Mouse (Mus musculus) bone marrow macrophage, adult 2 months (primary cell): ENCODE measurements around the gene Tmem269. TPM values are rescaled to one million over a fixed set of nuclear protein-coding genes. Genes with fewer than 3 reads are reported as not detected.

Experiments
- H3K27ac ChIP-seq: 2 replicates; pipeline ENCODE4 v1.5.1; 2012; ENCODE audit warnings: low read depth, low read length; ENCODE audit not compliant: insufficient read depth
- H3K4me1 ChIP-seq: 2 replicates; pipeline ENCODE4 v1.6.1; 2012; ENCODE audit warnings: low read length; ENCODE audit not compliant: control insufficient read depth, insufficient read depth
- H3K4me3 ChIP-seq: 2 replicates; pipeline ENCODE4 v1.5.1; 2012; ENCODE audit warnings: mild to moderate bottlenecking, low read length, moderate library complexity; ENCODE audit not compliant: insufficient read depth
- CTCF ChIP-seq: IDR thresholded peaks from 2 replicates; pipeline ENCODE4 v1.5.1; 2012; ENCODE audit warnings: low read depth, mild to moderate bottlenecking, low read length, moderate library complexity
- POLR2A ChIP-seq: IDR thresholded peaks from 2 replicates; pipeline ENCODE4 v1.6.1; 2012; ENCODE audit warnings: mild to moderate bottlenecking, low read depth, low read length, borderline replicate concordance
- polyA plus RNA-seq: library from polyadenylated mRNA; stranded (reverse); fragments of >200 nt; gene quantifications from 2 replicates; pipeline ENCODE4 v1.2.4, GENCODE M21; 2012; ENCODE audit not compliant: missing spikeins, insufficient read depth, insufficient read length

Gene Tmem269
- polyA plus RNA-seq, 1 experiment = not detected

- no peak overlapping the region for H3K27ac ChIP-seq
- H3K4me3 ChIP-seq = no peak overlapping the region
- no peaks in the 10 kb centered on the region for H3K4me1 ChIP-seq
- TF ChIP-seq POLR2A (no peak), CTCF (no peak)
These were observed 34.2 kb upstream of the Tmem269 start for GRCm38 (mm10) chr4:119252025-119252808.

GRCm38 (mm10) chr4:119248407-119248965 lies 30.5 kb upstream of the Tmem269 start:
- no peak overlapping the region for H3K4me3 ChIP-seq
- H3K4me1 ChIP-seq = no peaks in the 10 kb centered on the region
- no peak for TF ChIP-seq CTCF
- TF ChIP-seq POLR2A = no peak
- no peak overlapping the region for H3K27ac ChIP-seq

GRCm38 (mm10) chr4:119247462-119248235 lies 29.6 kb upstream of the Tmem269 start:
- no peak overlapping the region for H3K4me3 ChIP-seq

GRCm38 (mm10) chr4:119246688-119247225 lies 28.7 kb upstream of the Tmem269 start:
- Histone ChIP-seq H3K4me3 (no peak overlapping the region), H3K27ac (no peak overlapping the region), H3K4me1 (no peaks in the 10 kb centered on the region)
- TF ChIP-seq CTCF (no peak), POLR2A (no peak)

More at GRCm38 (mm10) chr4:119247462-119248235, 29.6 kb upstream of the Tmem269 start:
- Histone ChIP-seq H3K27ac (no peak overlapping the region), H3K4me1 (no peaks in the 10 kb centered on the region)
- TF ChIP-seq POLR2A (no peak), CTCF (peak; percentile 48)

GRCm38 (mm10) chr4:119245961-119246360 lies 27.9 kb upstream of the Tmem269 start:
- Histone ChIP-seq H3K27ac (no peak overlapping the region), H3K4me1 (no peaks in the 10 kb centered on the region), H3K4me3 (no peak overlapping the region)
- TF ChIP-seq POLR2A = no peak
- TF ChIP-seq CTCF = no peak

GRCm38 (mm10) chr4:119245556-119245955 lies 27.5 kb upstream of the Tmem269 start:
- Histone ChIP-seq H3K4me3 (no peak overlapping the region), H3K27ac (no peak overlapping the region), H3K4me1 (no peaks in the 10 kb centered on the region)
- no peak for TF ChIP-seq CTCF
- no peak for TF ChIP-seq POLR2A

GRCm38 (mm10) chr4:119244468-119245240 lies 26.6 kb upstream of the Tmem269 start:
- no peak for TF ChIP-seq POLR2A
- TF ChIP-seq CTCF = no peak
- Histone ChIP-seq H3K27ac (no peak overlapping the region), H3K4me3 (no peak overlapping the region), H3K4me1 (no peaks in the 10 kb centered on the region)

- H3K27ac ChIP-seq = no peak overlapping the region
- no peak overlapping the region for H3K4me3 ChIP-seq
- TF ChIP-seq CTCF (no peak), POLR2A (no peak)
- H3K4me1 ChIP-seq = peaks cover 2% of the 10 kb centered on the region
These were observed 24.6 kb upstream of the Tmem269 start for GRCm38 (mm10) chr4:119242571-119242970.

GRCm38 (mm10) chr4:119241664-119242063 lies 23.6 kb upstream of the Tmem269 start:
- H3K27ac ChIP-seq = no peak overlapping the region
- peaks cover 2% of the 10 kb centered on the region for H3K4me1 ChIP-seq
- no peak overlapping the region for H3K4me3 ChIP-seq
- TF ChIP-seq POLR2A (no peak), CTCF (0 out of 2 replicates have a peak, but pooled peaks have one; percentile 10)
